ENCODE assay signal across 24 mouse cellular contexts in genomic region chr7:46339818-46340217, GRCm38 (mm10). TPM values are rescaled to one million over a fixed set of nuclear protein-coding genes. Genes with fewer than 3 reads are reported as not detected.
A peak's percentile ranks its signal among the peaks of the same experiment; 100 is the strongest.
DNase-seq lines count a peak whose midpoint lies in the region; ATAC-seq lines count a peak whose summit lies in the region.
"Had no signal": no experiment of that assay in that cellular context is flagged by ENCODE, and none has a peak within 500 bp of the region (broad histone marks: within the 10 kb centered on the region; RNA-seq: fewer than 3 reads in every experiment).

No protein-coding gene starts in this region.

- no peaks in the 10 kb centered on the region for H3K9me3 ChIP-seq in neural tube, embryonic 15.5 days (replicated peaks)
- H3K9me3 ChIP-seq in embryonic facial prominence, embryonic 15.5 days (replicated peaks), result no peaks in the 10 kb centered on the region
- no peaks in the 10 kb centered on the region for H3K9me3 ChIP-seq in limb, embryonic 10.5 days (replicated peaks)
- no peaks in the 10 kb centered on the region for H3K9me3 ChIP-seq in forebrain, embryonic 12.5 days
- H3K9me3 ChIP-seq: embryonic facial prominence, embryonic 13.5 days; forebrain, embryonic 10.5 days; midbrain, embryonic 12.5 days; stomach, embryonic 15.5 days had no signal

- no peak overlapping the region for H3K27ac ChIP-seq in neural tube, embryonic 15.5 days (replicated peaks)
- H3K27ac ChIP-seq in embryonic facial prominence, embryonic 15.5 days (replicated peaks), result no peak overlapping the region
- no peak overlapping the region for H3K27ac ChIP-seq in limb, embryonic 10.5 days
- H3K27ac ChIP-seq in forebrain, embryonic 12.5 days, result no peak overlapping the region
- H3K27ac ChIP-seq: embryonic facial prominence, embryonic 13.5 days; forebrain, embryonic 10.5 days; heart, adult 2 months; hindbrain, embryonic 10.5 days; midbrain, embryonic 12.5 days; stomach, embryonic 15.5 days had no signal

- no peaks in the 10 kb centered on the region for H3K27me3 ChIP-seq in neural tube, embryonic 15.5 days (replicated peaks)
- no peaks in the 10 kb centered on the region for H3K27me3 ChIP-seq in embryonic facial prominence, embryonic 15.5 days
- 0 out of 2 replicates have a peak, but pooled peaks cover 3% of the 10 kb centered on the region for H3K27me3 ChIP-seq in limb, embryonic 10.5 days (ENCODE audit: low read depth, poor library complexity, severe bottlenecking)
- no peaks in the 10 kb centered on the region for H3K27me3 ChIP-seq in forebrain, embryonic 12.5 days
- H3K27me3 ChIP-seq: embryonic facial prominence, embryonic 13.5 days; midbrain, embryonic 12.5 days; stomach, embryonic 15.5 days had no signal

- ATAC-seq in neural tube, embryonic 15.5 days (ENCODE audit: low FRiP score), result no peak
- peak; percentile 67; the same call in 1 of the 2 replicates for ATAC-seq in embryonic facial prominence, embryonic 15.5 days (ENCODE audit: insufficient number of reproducible peaks, low FRiP score, low TSS enrichment, low read depth)
- no peak for ATAC-seq in forebrain, embryonic 12.5 days (ENCODE audit: low FRiP score)
- no peak for ATAC-seq in megakaryocyte progenitor cell, adult 5-6 weeks (replicated peaks; ENCODE audit: poor library complexity)
- ATAC-seq: inflammation-experienced regulatory T-cells, adult 6 months had no signal

- 49% methylated on average over 3 of the region's 3 CpGs for WGBS in neural tube, embryonic 15.5 days
- WGBS in embryonic facial prominence, embryonic 15.5 days, result 8% methylated on average over 3 of the region's 3 CpGs
- WGBS in limb, embryonic 10.5 days, result 13% methylated on average over 3 of the region's 3 CpGs
- 54% methylated on average over 3 of the region's 3 CpGs for WGBS in forebrain, embryonic 12.5 days

- H3K36me3 ChIP-seq in neural tube, embryonic 15.5 days, result no peaks in the 10 kb centered on the region
- H3K36me3 ChIP-seq in embryonic facial prominence, embryonic 15.5 days, result no peaks in the 10 kb centered on the region
- H3K36me3 ChIP-seq in limb, embryonic 10.5 days, result no peaks in the 10 kb centered on the region
- no peaks in the 10 kb centered on the region for H3K36me3 ChIP-seq in forebrain, embryonic 12.5 days (replicated peaks)
- H3K36me3 ChIP-seq: embryonic facial prominence, embryonic 13.5 days; forebrain, embryonic 10.5 days; hindbrain, embryonic 10.5 days; midbrain, embryonic 12.5 days; stomach, embryonic 15.5 days had no signal

- no peaks in the 10 kb centered on the region for H3K4me1 ChIP-seq in neural tube, embryonic 15.5 days
- H3K4me1 ChIP-seq in embryonic facial prominence, embryonic 15.5 days, result no peaks in the 10 kb centered on the region
- H3K4me1 ChIP-seq in limb, embryonic 10.5 days, result peaks cover 14% of the 10 kb centered on the region
- H3K4me1 ChIP-seq in forebrain, embryonic 12.5 days, result no peaks in the 10 kb centered on the region
- H3K4me1 ChIP-seq: hindbrain, embryonic 10.5 days; midbrain, embryonic 12.5 days; stomach, embryonic 15.5 days had no signal

- peak; percentile 31 for DNase-seq in neural tube, embryonic 10.5 days (ENCODE audit: extremely low spot score, low spot score)
- DNase-seq in limb, embryonic 10.5 days (ENCODE audit: low spot score), result peak; percentile 79
- DNase-seq in right cerebral cortex, postnatal 14 days, result no peak
- DNase-seq: adrenal gland, adult 8-10 months; cerebellum, adult 11 months; cerebellum, postnatal 14 days; heart, adult 2 months; kidney, postnatal 10 days; lung, adult 18-20 months; lung, postnatal 36 days had no signal

- no peak overlapping the region for H3K9ac ChIP-seq in neural tube, embryonic 15.5 days (replicated peaks)
- H3K9ac ChIP-seq in embryonic facial prominence, embryonic 15.5 days, result no peak overlapping the region
- H3K9ac ChIP-seq in forebrain, embryonic 12.5 days, result no peak overlapping the region
- H3K9ac ChIP-seq: embryonic facial prominence, embryonic 13.5 days; midbrain, embryonic 12.5 days; stomach, embryonic 15.5 days had no signal

- no peak overlapping the region for H3K4me2 ChIP-seq in neural tube, embryonic 15.5 days
- no peak overlapping the region for H3K4me2 ChIP-seq in embryonic facial prominence, embryonic 15.5 days (replicated peaks)
- no peak overlapping the region for H3K4me2 ChIP-seq in forebrain, embryonic 12.5 days
- H3K4me2 ChIP-seq: embryonic facial prominence, embryonic 13.5 days; midbrain, embryonic 12.5 days; stomach, embryonic 15.5 days had no signal

- no peak overlapping the region for H3K4me3 ChIP-seq in neural tube, embryonic 15.5 days (replicated peaks)
- H3K4me3 ChIP-seq in embryonic facial prominence, embryonic 15.5 days (replicated peaks), result no peak overlapping the region
- H3K4me3 ChIP-seq in limb, embryonic 10.5 days, result no peak overlapping the region
- H3K4me3 ChIP-seq in forebrain, embryonic 12.5 days (replicated peaks), result no peak overlapping the region
- H3K4me3 ChIP-seq: embryonic facial prominence, embryonic 13.5 days; forebrain, embryonic 10.5 days; heart, adult 2 months; hindbrain, embryonic 10.5 days; midbrain, embryonic 12.5 days; stomach, embryonic 15.5 days had no signal

RNA-seq across cellular contexts. Expression of gene Myod1, which starts 36.5 kb away (rescaled TPM):
- 2.2 and 2.3 TPM in 2 replicates for polyA plus RNA-seq in neural tube, embryonic 15.5 days (2015; fragmentation: Nextera tagmentation; extraction: Ambion mirVana)
- polyA plus RNA-seq in embryonic facial prominence, embryonic 15.5 days (2015; fragmentation: Nextera tagmentation; extraction: Ambion mirVana), result 56.1 and 70.3 TPM in 2 replicates
- 1.3 and 13.8 TPM in 2 replicates for polyA plus RNA-seq in limb, embryonic 10.5 days (2016; fragmentation: Nextera tagmentation; extraction: Ambion mirVana)
- 0.33 TPM in 1 of 2 replicates, not detected in the other for polyA plus RNA-seq in forebrain, embryonic 12.5 days (2016; fragmentation: Nextera tagmentation; extraction: Ambion mirVana)
- not detected in 2 replicates for total RNA-seq in megakaryocyte progenitor cell, adult 5-6 weeks (2015)
- not detected in 2 replicates for total RNA-seq in megakaryocyte progenitor cell, adult 5-6 weeks (2017)
- total RNA-seq: adrenal gland, adult 8-10 months; heart, adult 2 months; liver, adult 2 months; MEL; neutrophil, adult 5-6 weeks had no signal
- polyA plus RNA-seq: forebrain, embryonic 10.5 days; heart, adult 2 months; inflammation-experienced regulatory T-cells, adult 6 months; liver, adult 2 months; midbrain, embryonic 12.5 days had no signal

RNA-seq across cellular contexts. Expression of gene Kcnc1, which starts 56.5 kb away (rescaled TPM):
- polyA plus RNA-seq in neural tube, embryonic 15.5 days (2015; fragmentation: Nextera tagmentation; extraction: Ambion mirVana), result 16.8 and 19.4 TPM in 2 replicates
- polyA plus RNA-seq in embryonic facial prominence, embryonic 15.5 days (2015; fragmentation: Nextera tagmentation; extraction: Ambion mirVana), result 0.31 and 0.32 TPM in 2 replicates
- polyA plus RNA-seq in limb, embryonic 10.5 days (2016; fragmentation: Nextera tagmentation; extraction: Ambion mirVana), result 0.03 TPM in 1 of 2 replicates, not detected in the other
- 4.8 and 4.9 TPM in 2 replicates for polyA plus RNA-seq in forebrain, embryonic 12.5 days (2016; fragmentation: Nextera tagmentation; extraction: Ambion mirVana)
- total RNA-seq in megakaryocyte progenitor cell, adult 5-6 weeks (2015), result 0.22 and 1.2 TPM in 2 replicates
- total RNA-seq in megakaryocyte progenitor cell, adult 5-6 weeks (2017), result 0.07 TPM in 1 of 2 replicates, not detected in the other
- total RNA-seq: MEL had no signal
- polyA plus RNA-seq: heart, embryonic 16.5 days; liver, adult 2 months had no signal
